Mouse (Mus musculus): ENCODE results near the gene Hist1h4n.
"Not testable (repeated sequence)": the region's sequence is repeated elsewhere in the genome, so short reads cannot be mapped to it uniquely, and the experiment has no call there.

Hist1h4n gene

GRCm38 (mm10) chr13:21795584-21795983, 36.4 kb downstream of the Hist1h4n start:
- Histone ChIP-seq H3K36me3 (ENCODE audit: insufficient read depth, low read length) (no peaks in the 10 kb centered on the region), H3K27me3 (ENCODE audit: insufficient read depth, low read length) (no peaks in the 10 kb centered on the region), H3K9me3 (ENCODE audit: low read length) (no peaks in the 10 kb centered on the region), H3K4me3 (replicated peaks; ENCODE audit: low read length) (no peak overlapping the region), H3K4me1 (replicated peaks; ENCODE audit: low read depth, low read length) (peaks cover 22% of the 10 kb centered on the region)
- TF ChIP-seq CTCF (conservative IDR thresholded peaks at IDR 0.05; ENCODE audit: low read length) (no peak), POU5F1 (IDR thresholded peaks at IDR 0.05; ENCODE audit: borderline replicate concordance, low read length) (no peak), NANOG (IDR thresholded peaks at IDR 0.05; ENCODE audit: borderline replicate concordance, low read length) (no peak)

DNA sequence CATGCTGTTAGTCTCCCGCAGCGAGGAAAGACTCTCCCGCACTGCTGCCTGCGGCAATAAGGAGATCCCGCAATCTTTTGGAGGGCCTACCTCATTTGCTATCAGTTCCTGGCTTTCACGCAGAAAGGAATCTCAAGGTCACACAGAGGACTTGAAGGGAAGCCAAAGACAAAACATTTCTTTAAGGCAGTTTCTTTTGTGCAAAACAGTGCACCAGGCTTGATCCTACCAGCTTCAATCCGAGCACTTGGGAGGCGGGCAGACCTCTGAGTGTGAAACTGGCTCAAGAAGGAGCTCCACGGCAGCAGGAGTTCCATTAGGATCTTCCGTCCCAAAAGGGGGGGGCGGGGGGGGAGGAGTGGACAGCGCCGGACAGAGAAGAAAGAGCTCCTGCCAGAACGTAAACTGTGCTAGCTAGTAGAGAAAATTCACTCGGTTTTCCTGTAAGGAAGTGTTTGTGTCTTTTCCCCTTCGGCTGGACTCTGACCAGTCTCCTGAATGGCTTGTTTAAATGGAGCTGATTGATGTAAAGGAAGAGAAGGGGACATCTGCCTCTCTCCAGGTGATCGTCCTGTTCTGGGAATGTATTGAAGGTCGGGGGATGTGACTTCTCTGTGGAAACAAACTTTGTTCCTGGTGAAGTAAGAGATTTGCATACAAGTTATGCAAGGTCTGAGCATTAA, 41.3 kb downstream of the Hist1h4n start:
- Histone ChIP-seq H3K36me3 (ENCODE audit: insufficient read depth, low read length) (no peaks in the 10 kb centered on the region), H3K9me3 (ENCODE audit: low read length) (no peaks in the 10 kb centered on the region), H3K27me3 (ENCODE audit: insufficient read depth, low read length) (no peaks in the 10 kb centered on the region), H3K4me3 (replicated peaks; ENCODE audit: low read length) (peak overlapping the region; percentile 57; the same call in 1 of the 2 replicates), H3K4me1 (replicated peaks; ENCODE audit: low read depth, low read length) (peaks cover 52% of the 10 kb centered on the region)
- TF ChIP-seq NANOG (IDR thresholded peaks at IDR 0.05; ENCODE audit: borderline replicate concordance, low read length) (peak; percentile 12; the same call in 1 of the 2 replicates), CTCF (conservative IDR thresholded peaks at IDR 0.05; ENCODE audit: low read length) (no peak), POU5F1 (IDR thresholded peaks at IDR 0.05; ENCODE audit: borderline replicate concordance, low read length) (peak; percentile 43; the same call in 1 of the 2 replicates)

DNA sequence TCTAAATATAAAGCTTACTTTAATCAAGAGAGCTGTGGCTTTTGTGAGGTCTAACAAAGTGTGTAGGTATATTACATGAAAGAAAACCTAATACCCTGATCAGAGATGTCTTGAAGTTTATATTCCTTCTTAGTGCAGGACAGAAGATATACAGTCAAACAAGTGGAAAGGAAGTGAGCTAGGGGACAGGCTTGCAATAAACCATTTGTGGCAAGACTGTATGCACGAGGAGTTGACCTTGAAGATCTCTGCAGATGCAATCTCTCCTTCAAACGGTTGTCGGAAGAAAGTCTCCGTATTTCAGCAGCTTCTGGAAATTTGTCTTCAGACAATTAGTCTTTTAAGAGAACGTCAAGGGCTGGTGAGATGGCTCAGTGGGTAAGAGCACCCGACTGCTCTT, 42.1 kb downstream of the Hist1h4n start:
- TF ChIP-seq NANOG (IDR thresholded peaks at IDR 0.05; ENCODE audit: borderline replicate concordance, low read length) (no peak), CTCF (conservative IDR thresholded peaks at IDR 0.05; ENCODE audit: low read length) (no peak), POU5F1 (IDR thresholded peaks at IDR 0.05; ENCODE audit: borderline replicate concordance, low read length) (no peak)
- Histone ChIP-seq H3K36me3 (ENCODE audit: insufficient read depth, low read length) (no peaks in the 10 kb centered on the region), H3K27me3 (ENCODE audit: insufficient read depth, low read length) (no peaks in the 10 kb centered on the region), H3K4me1 (replicated peaks; ENCODE audit: low read depth, low read length) (peaks cover 60% of the 10 kb centered on the region), H3K9me3 (ENCODE audit: low read length) (no peaks in the 10 kb centered on the region), H3K4me3 (replicated peaks; ENCODE audit: low read length) (no peak overlapping the region)

- Histone ChIP-seq H3K4me3 (replicated peaks; ENCODE audit: low read length) (peak overlapping the region; percentile 63), H3K4me1 (replicated peaks; ENCODE audit: low read depth, low read length) (peaks cover 74% of the 10 kb centered on the region), H3K27me3 (ENCODE audit: insufficient read depth, low read length) (no peaks in the 10 kb centered on the region), H3K9me3 (ENCODE audit: low read length) (no peaks in the 10 kb centered on the region), H3K36me3 (ENCODE audit: insufficient read depth, low read length) (no peaks in the 10 kb centered on the region)
- TF ChIP-seq CTCF (conservative IDR thresholded peaks at IDR 0.05; ENCODE audit: low read length) (no peak), POU5F1 (IDR thresholded peaks at IDR 0.05; ENCODE audit: borderline replicate concordance, low read length) (no peak), NANOG (IDR thresholded peaks at IDR 0.05; ENCODE audit: borderline replicate concordance, low read length) (no peak)
These were observed 44.0 kb downstream of the Hist1h4n start for GRCm38 (mm10) chr13:21787760-21788593.

- H3K9me3 ChIP-seq (ENCODE audit: low read length); H3K27me3 ChIP-seq (ENCODE audit: insufficient read depth, low read length); H3K36me3 ChIP-seq (ENCODE audit: insufficient read depth, low read length): not testable (repeated sequence)
- H3K4me3 ChIP-seq (replicated peaks; ENCODE audit: low read length): peak within 1 kb of the TSS; percentile 69
- peaks cover 72% of the 10 kb centered on the region for H3K4me1 ChIP-seq (replicated peaks; ENCODE audit: low read depth, low read length)
These were observed 44.9 kb downstream of the Hist1h4n start, which contains the start of the genes Hist1h2an and Hist1h2bp for GRCm38 (mm10) chr13:21786899-21787629. TSS of gene Hist1h2an (minus strand) at chr13:21787218. TSS of gene Hist1h2bp (plus strand) at chr13:21787461.

GRCm38 (mm10) chr13:21786189-21786898, 45.7 kb downstream of the Hist1h4n start:
- Histone ChIP-seq H3K36me3 (ENCODE audit: insufficient read depth, low read length) (no peaks in the 10 kb centered on the region), H3K4me3 (replicated peaks; ENCODE audit: low read length) (peak overlapping the region; percentile 69), H3K9me3 (ENCODE audit: low read length) (no peaks in the 10 kb centered on the region), H3K27me3 (ENCODE audit: insufficient read depth, low read length) (no peaks in the 10 kb centered on the region), H3K4me1 (replicated peaks; ENCODE audit: low read depth, low read length) (peaks cover 70% of the 10 kb centered on the region)
- TF ChIP-seq POU5F1 (IDR thresholded peaks at IDR 0.05; ENCODE audit: borderline replicate concordance, low read length) (no peak), NANOG (IDR thresholded peaks at IDR 0.05; ENCODE audit: borderline replicate concordance, low read length) (peak; percentile 26; the same call in 1 of the 2 replicates)

- H3K9me3 ChIP-seq (ENCODE audit: low read length): no peaks in the 10 kb centered on the region
- no peaks in the 10 kb centered on the region for H3K27me3 ChIP-seq (ENCODE audit: insufficient read depth, low read length)
- H3K36me3 ChIP-seq (ENCODE audit: insufficient read depth, low read length): no peaks in the 10 kb centered on the region
- peak overlapping the region; percentile 73 for H3K4me3 ChIP-seq (replicated peaks; ENCODE audit: low read length)
- H3K4me1 ChIP-seq (replicated peaks; ENCODE audit: low read depth, low read length): peaks cover 61% of the 10 kb centered on the region
- TF ChIP-seq POU5F1 (IDR thresholded peaks at IDR 0.05; ENCODE audit: borderline replicate concordance, low read length): no peak
- TF ChIP-seq CTCF (conservative IDR thresholded peaks at IDR 0.05; ENCODE audit: low read length): no peak
- no peak for TF ChIP-seq NANOG (IDR thresholded peaks at IDR 0.05; ENCODE audit: borderline replicate concordance, low read length)
These were observed 47.7 kb downstream of the Hist1h4n start for GRCm38 (mm10) chr13:21784311-21784710.
